Mouse (Mus musculus) limb, embryonic 10.5 days (tissue): Measurements from ENCODE around the gene Tmtc1. TPM values are rescaled to one million over a fixed set of nuclear protein-coding genes. Genes with fewer than 3 reads are reported as not detected.

Experiments used
- DNase-seq: peaks from one replicate; pipeline ENCODE4 v3.0.0-alpha.2; 2017; ENCODE audit warnings: low spot score
- H3K27ac ChIP-seq: fragments of 300-500 bp; sonication (generic); 2 replicates; pipeline ENCODE4 v1.5.1; 2016; ENCODE audit warnings: mild to moderate bottlenecking
- H3K27me3 ChIP-seq: fragments of 300-500 bp; sonication (generic); 2 replicates; pipeline ENCODE4 v1.6.1; 2016; ENCODE audit warnings: low read depth, mild to moderate bottlenecking; ENCODE audit not compliant: poor library complexity, severe bottlenecking
- H3K36me3 ChIP-seq: fragments of 300-500 bp; sonication (generic); 2 replicates; pipeline ENCODE4 v1.6.1; 2016; ENCODE audit warnings: mild to moderate bottlenecking, moderate library complexity
- H3K4me1 ChIP-seq: fragments of 300-500 bp; sonication (generic); 2 replicates; pipeline ENCODE4 v1.6.1; 2016
- H3K4me3 ChIP-seq: fragments of 300-500 bp; sonication (generic); 2 replicates; pipeline ENCODE4 v1.5.1; 2016; ENCODE audit warnings: mild to moderate bottlenecking, moderate library complexity
- H3K9me3 ChIP-seq: fragments of 300-500 bp; sonication (generic); replicated peaks from 2 replicates; pipeline ENCODE4 v1.6.1; 2016; ENCODE audit warnings: mild to moderate bottlenecking
- WGBS: fragments of 180-500 bp; shearing (Covaris S2); methylation state at CpG from one replicate; pipeline ENCODE4 v1.1.7; 2016; 5-methylcytosine and 5-hydroxymethylcytosine counted together
- polyA plus RNA-seq: library from polyadenylated mRNA; unstranded; fragments of >200 nt; fragmentation: Nextera tagmentation; extraction: Ambion mirVana; gene quantifications from 2 replicates; pipeline ENCODE4 v1.2.1, GENCODE M21; 2016

Tmtc1 gene
- polyA plus RNA-seq, 1 experiment from 2014 or later: 1.2 TPM

DNA sequence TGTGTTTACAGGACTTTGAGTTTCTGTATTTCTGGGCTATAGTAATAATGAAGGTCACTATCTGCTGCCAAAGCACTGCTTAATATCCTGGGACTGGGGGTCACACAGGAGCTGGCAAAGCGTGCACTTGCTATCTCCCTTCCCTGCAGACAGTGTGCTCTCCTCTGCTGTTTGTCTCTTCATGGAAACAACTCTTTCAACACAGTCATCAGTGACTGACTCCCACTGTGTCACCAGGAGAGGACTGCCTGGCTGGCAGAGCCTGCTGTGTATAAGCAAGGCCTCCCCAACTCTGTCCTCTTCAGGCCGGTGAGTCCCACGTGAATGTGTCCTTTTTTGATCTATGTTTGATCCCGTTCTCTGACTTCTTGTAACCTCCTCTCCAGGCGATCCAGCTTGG is 206.7 kb downstream of the Tmtc1 start:
- Histone ChIP-seq H3K4me3 (no peak overlapping the region), H3K9me3 (no peaks in the 10 kb centered on the region), H3K4me1 (no peaks in the 10 kb centered on the region), H3K27me3 (no peaks in the 10 kb centered on the region), H3K27ac (no peak overlapping the region), H3K36me3 (no peaks in the 10 kb centered on the region)
- 77% methylated on average over 5 of the region's 5 CpGs for WGBS
- DNase-seq: no peak

DNA sequence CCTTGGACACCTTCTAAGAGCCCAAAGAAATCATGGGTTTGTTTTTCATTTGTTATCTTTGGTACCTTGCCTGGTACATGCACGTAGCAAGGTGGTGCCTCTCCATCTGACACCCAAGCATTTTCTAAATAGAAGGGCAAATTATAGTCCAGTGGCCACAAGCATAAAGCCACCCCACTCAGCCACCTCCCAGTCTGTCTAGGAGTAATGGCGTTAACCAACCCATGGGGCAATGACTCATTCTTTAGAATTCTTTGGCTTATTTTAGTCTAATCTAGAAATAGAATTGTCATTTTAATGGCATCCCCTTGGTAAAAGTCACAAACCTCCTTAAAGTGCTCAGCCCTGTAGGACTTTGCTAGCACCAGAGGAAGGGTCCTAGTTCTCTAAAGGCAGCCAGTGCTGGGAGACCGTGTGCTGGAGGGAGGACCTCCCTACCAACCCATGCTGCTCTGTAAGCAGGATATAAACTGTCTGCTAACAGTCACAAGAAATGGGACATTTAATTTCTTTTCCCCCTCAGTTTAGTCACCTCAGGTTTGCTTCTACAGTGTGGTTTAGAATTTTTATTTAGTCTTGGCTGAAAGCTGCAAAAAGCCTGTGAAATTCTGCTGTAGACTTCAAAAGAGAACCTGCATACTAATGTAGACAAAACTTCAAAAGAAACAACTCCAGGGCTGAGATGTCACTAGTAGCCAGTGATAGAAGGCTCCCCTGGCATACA is 209.9 kb downstream of the Tmtc1 start:
- Histone ChIP-seq H3K27ac (no peak overlapping the region), H3K9me3 (no peaks in the 10 kb centered on the region), H3K36me3 (no peaks in the 10 kb centered on the region), H3K4me1 (no peaks in the 10 kb centered on the region), H3K27me3 (no peaks in the 10 kb centered on the region), H3K4me3 (no peak overlapping the region)
- WGBS: 80% methylated on average over 3 of the region's 3 CpGs
- DNase-seq: no peak

DNA sequence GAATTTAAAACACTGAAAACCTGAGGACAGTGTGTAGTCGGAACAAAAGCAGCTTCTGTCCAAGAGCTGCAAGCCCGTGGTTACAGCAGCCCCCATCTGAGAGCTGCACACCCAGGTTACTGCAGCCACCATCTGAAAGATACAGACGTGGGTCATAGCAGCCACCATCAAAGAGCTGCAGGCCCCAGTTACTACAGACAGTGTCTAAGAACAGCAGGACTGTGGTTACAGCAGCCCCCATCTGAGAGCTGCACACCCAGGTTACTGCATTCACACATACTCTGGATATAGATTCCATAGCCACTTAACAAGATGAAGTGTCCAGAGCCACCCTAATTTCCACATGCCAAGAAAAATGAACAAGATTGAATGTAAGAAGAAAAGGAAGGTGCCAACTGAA is 216.6 kb downstream of the Tmtc1 start:
- Histone ChIP-seq H3K9me3 (no peaks in the 10 kb centered on the region), H3K4me3 (no peak overlapping the region), H3K27ac (no peak overlapping the region), H3K36me3 (no peaks in the 10 kb centered on the region), H3K27me3 (no peaks in the 10 kb centered on the region), H3K4me1 (peaks cover 6% of the 10 kb centered on the region)
- 68% methylated on average over 3 of the region's 3 CpGs for WGBS
- no peak for DNase-seq

DNA sequence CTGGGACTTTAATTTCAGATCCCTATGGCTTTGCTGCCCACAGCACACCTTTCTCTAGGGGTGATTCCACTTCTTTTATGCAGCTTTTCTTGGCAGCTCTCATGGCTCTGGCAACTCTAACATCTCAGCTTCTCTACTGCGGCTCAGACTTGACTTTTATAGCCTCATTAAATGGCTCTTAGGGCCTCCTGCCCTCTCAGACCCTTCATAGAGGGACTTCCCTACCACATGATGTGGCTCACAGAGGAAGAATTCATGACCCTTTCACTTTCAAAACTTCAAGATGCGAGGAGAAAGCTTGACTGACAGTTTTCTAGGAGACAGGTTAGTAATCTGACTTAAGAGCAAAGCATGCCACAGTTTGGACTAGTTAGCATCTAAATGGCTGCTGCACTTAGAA is 221.5 kb downstream of the Tmtc1 start:
- peaks cover 8% of the 10 kb centered on the region for H3K4me1 ChIP-seq
- H3K27ac ChIP-seq: no peak overlapping the region
- H3K36me3 ChIP-seq: no peaks in the 10 kb centered on the region
- no peaks in the 10 kb centered on the region for H3K27me3 ChIP-seq
- no peaks in the 10 kb centered on the region for H3K9me3 ChIP-seq
- no peak for DNase-seq
- 50% methylated on average over 2 of the region's 2 CpGs for WGBS
- H3K4me3 ChIP-seq: no peak overlapping the region

DNA sequence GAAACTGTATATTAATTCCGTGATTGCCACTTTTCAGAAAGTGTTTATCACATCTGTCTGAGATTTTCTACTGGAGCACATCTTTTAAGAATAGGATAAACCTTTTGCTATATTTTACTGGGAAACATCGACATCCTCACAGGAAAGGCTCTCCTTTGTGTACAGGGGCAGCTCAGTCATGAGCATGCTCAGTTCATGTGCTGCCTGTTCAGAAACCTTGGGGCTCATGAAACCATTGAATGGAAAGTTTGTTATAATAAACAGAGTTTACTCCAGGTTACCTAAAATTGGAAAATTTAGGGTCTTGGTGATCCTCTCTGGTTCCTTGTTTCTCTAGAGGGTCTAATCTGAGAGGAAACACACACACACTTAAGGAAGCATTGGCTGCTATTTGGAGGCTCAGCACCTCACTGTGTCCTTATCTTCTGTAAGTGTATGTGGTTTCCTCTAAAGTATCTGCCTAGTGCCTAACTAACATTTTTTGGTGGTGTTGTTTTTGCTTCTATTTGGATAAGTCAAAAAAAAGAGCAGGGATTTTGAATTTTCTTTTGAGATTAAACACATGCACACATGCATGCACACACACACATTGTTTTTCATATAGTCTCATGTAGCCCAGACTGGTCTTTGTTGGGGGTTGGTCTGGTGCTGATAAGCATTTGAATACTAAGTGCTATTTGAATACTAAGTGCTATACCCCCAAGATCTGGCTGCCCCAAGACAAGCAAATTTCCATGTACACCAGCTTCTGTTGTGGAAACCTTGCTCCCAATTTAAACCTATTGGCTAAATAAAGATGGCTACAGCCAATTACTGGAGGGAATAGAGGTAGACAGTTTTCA is 225.7 kb downstream of the Tmtc1 start:
- Histone ChIP-seq H3K27me3 (no peaks in the 10 kb centered on the region), H3K36me3 (no peaks in the 10 kb centered on the region), H3K4me1 (peaks cover 29% of the 10 kb centered on the region), H3K9me3 (no peaks in the 10 kb centered on the region), H3K4me3 (no peak overlapping the region), H3K27ac (no peak overlapping the region)
- 86% methylated on average over 2 of the region's 2 CpGs for WGBS
- DNase-seq: no peak

DNA sequence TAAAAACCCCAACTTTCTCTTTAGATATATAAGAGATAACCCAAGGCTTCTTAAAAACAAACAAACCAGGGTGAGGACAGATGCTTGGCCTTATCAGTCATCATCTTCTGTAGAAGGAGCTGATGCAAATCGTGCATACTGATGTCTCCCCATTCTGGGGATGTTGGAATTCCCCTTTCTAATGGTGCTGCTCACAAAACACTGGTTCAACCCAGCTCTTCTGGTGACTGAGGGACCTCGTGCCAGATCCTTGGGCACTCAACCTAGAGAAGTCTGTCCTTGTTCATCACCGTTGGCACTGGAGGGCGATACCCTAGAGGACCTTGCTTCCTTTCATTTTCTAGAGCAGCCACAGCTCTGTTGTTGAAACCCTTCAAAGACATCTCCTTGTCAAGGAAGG is 227.4 kb downstream of the Tmtc1 start:
- no peaks in the 10 kb centered on the region for H3K27me3 ChIP-seq
- H3K4me3 ChIP-seq: no peak overlapping the region
- WGBS: 94% methylated on average over 4 of the region's 4 CpGs
- no peaks in the 10 kb centered on the region for H3K36me3 ChIP-seq
- no peak for DNase-seq
- no peaks in the 10 kb centered on the region for H3K9me3 ChIP-seq
- H3K4me1 ChIP-seq: peaks cover 27% of the 10 kb centered on the region
- no peak overlapping the region for H3K27ac ChIP-seq

DNA sequence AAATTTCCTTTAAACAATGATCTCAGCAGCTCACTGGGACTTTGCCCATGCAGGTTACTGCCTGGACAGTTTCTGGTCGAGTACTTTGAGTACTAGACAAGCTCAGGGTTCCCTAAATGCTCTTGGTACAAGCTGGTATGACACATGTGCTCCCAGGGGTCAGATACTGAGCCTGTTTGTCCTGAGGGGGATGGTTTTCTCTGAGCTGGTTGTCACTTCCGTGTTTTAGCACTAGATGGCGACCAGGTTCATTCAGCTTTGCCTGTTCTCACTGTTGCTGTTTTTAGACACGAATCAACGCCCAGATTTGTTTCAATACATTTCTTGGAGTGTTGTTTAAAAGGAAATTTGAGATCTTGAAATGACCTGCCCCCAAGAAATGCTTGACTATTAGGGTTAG is 229.4 kb downstream of the Tmtc1 start:
- peak; percentile 46 for DNase-seq
- Histone ChIP-seq H3K4me1 (peaks cover 34% of the 10 kb centered on the region), H3K4me3 (no peak overlapping the region), H3K27ac (no peak overlapping the region), H3K27me3 (no peaks in the 10 kb centered on the region), H3K36me3 (no peaks in the 10 kb centered on the region), H3K9me3 (no peaks in the 10 kb centered on the region)
- WGBS: 21% methylated on average over 5 of the region's 5 CpGs

DNA sequence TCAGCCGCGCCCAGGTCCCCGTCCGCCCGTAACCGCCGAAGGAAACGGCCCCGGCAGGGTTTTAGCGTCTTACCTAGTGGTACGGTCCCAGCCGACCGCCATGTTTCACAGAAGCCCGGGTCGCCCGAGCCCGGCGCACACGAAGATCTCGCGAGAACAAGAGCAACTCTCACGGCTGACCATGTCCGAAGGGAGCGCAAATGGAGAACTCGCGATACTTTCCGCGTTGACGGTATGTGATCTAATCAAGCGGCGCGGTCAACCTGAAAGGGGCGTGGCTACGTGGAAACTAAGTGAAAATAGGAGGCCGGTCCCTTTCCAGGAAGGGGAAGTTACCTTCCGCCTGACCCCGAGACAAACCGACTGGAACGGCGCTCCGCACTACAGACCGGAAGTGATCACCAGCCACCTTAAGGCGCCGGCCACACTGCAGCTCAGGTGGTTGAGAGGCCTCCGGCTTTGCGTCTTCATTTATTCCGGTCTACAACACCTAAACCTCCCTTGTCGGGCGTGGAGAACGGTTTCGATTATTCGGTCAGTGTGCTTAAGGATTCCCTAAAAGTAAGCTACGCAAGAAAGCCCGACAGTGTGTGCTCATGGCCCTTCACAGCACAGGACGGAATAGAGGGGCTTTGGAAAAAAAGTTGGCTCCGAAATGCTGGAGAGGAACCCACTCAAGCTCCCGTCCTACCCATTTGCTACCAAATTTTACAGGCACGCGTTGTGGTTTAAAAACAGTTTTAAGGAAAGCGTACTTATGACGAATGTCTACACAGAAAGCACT is 232.1 kb downstream of the Tmtc1 start, which contains the start of gene Ergic2:
Gene Ergic2 (minus strand): TSS at position 478 of the 784 bp plus-strand sequence.
- WGBS: 1% methylated on average over 61 of the region's 61 CpGs
- peak within 1 kb of the TSS; percentile 90 for H3K4me3 ChIP-seq
- peaks cover 34% of the 10 kb centered on the region for H3K4me1 ChIP-seq
- peak; percentile 93 for DNase-seq
- H3K27ac ChIP-seq: peak within 1 kb of the TSS; percentile 94
- no peaks in the 10 kb centered on the region for H3K9me3 ChIP-seq
- H3K27me3 ChIP-seq: no peaks in the 10 kb centered on the region
- H3K36me3 ChIP-seq: 0 out of 2 replicates have a peak, but pooled peaks cover 2% of the 10 kb centered on the region

DNA sequence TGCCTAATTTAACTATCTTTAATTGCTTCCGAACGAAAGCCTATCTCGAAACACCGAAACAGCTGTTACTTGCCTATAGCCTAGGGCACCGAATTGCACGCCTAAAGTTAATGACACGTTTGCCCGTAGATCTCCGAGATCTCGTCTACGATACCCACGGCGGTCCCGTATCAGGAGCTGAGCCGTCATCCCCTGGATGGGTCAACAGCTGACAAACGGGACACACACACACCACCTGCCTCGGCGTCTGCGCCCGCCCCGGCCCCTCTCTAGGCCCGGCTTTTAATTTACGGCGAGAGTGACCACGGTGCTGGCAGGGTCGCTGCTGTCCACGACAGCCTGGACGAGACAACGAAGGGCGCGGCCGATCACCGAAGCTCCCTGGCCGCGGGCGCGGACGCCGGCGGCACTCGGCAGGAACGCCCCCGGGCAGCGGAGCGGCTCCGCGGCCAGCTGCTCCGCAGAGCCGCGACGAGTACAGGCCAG is 232.8 kb downstream of the Tmtc1 start:
- Histone ChIP-seq H3K27me3 (no peaks in the 10 kb centered on the region), H3K4me1 (peaks cover 32% of the 10 kb centered on the region), H3K27ac (peak overlapping the region; percentile 94), H3K9me3 (no peaks in the 10 kb centered on the region), H3K36me3 (peaks cover 3% of the 10 kb centered on the region; the same call in 1 of the 2 replicates), H3K4me3 (peak overlapping the region; percentile 90)
- no peak for DNase-seq
- WGBS: 1% methylated on average over 41 of the region's 51 CpGs

DNA sequence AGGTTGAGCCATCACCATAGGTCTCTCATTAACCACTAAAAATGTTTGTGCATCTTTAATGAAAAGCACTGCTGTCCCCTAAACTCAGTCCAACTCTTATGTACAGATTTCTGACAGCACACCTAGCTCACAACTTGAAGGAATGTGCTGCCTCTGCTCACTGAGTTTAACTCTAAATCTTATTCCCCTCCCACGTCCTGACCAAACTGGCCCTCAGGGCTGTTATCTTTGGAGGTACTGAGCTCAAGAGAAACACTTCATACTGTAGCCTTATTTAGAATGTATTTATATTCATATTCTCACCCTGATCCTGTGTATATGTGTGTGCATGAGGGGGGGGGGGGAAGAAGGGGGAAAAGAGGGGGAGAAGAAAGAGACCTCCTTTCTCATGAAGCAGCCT is 236.7 kb downstream of the Tmtc1 start:
- H3K4me1 ChIP-seq: peaks cover 8% of the 10 kb centered on the region
- 96% methylated on average over 1 of the region's 1 CpGs for WGBS
- no peak overlapping the region for H3K27ac ChIP-seq
- H3K27me3 ChIP-seq: no peaks in the 10 kb centered on the region
- H3K9me3 ChIP-seq: no peaks in the 10 kb centered on the region
- peaks cover 39% of the 10 kb centered on the region for H3K36me3 ChIP-seq
- DNase-seq: no peak
- no peak overlapping the region for H3K4me3 ChIP-seq

DNA sequence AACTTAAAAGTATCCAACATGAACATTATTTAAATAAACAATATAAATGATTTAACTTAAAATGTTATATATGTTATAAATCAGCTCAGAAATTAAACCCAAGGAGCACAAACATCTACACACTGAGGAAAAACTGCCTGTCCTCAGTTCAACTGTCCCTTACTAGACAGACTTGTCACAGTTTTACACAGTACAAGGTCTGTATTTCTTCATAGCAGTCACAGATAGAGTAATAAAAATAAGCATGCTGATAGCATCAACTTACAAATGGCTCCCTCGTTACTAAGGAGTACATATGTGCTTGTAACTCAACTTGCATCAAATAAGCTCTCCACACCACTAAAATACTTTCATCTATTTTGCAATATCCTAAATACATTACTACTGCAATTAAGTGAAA is 239.1 kb downstream of the Tmtc1 start:
- H3K4me3 ChIP-seq: no peak overlapping the region
- H3K36me3 ChIP-seq: peaks cover 59% of the 10 kb centered on the region
- no peaks in the 10 kb centered on the region for H3K9me3 ChIP-seq
- no peaks in the 10 kb centered on the region for H3K4me1 ChIP-seq
- no peak for DNase-seq
- WGBS: 89% methylated on average over 1 of the region's 1 CpGs
- no peak overlapping the region for H3K27ac ChIP-seq
- H3K27me3 ChIP-seq: no peaks in the 10 kb centered on the region

DNA sequence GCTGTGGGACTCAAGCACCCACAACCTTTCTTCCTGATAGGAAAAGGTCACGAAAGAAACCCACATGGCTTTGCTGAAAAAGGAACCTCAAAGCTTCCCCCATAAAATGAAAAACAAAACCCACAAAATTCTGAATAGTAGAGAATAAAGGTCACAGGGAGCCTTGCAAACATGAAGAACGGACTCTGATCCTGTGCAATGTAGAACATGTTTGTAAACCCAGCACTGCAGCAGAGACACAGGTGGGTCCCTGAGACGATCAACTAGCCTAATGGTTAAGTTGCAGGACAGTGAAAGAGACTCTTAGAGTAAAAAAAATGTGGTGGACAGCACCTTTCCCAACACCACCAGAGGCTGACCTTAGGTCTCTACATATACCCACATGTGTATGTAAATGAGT is 244.5 kb downstream of the Tmtc1 start:
- no peaks in the 10 kb centered on the region for H3K27me3 ChIP-seq
- no peak overlapping the region for H3K4me3 ChIP-seq
- no peak for DNase-seq
- WGBS: 91% methylated on average over 3 of the region's 3 CpGs
- no peaks in the 10 kb centered on the region for H3K4me1 ChIP-seq
- H3K9me3 ChIP-seq: no peaks in the 10 kb centered on the region
- peaks cover 87% of the 10 kb centered on the region for H3K36me3 ChIP-seq
- no peak overlapping the region for H3K27ac ChIP-seq
